Mouse (Mus musculus): ENCODE measurements around the gene Stk4. TPM values are rescaled to one million over a fixed set of nuclear protein-coding genes. Genes with fewer than 3 reads are reported as not detected.

Stk4 gene
- polyA plus RNA-seq, 1 experiment: 14.8 TPM

GRCm38 (mm10) chr2:164128576-164129411 is 58.7 kb downstream of the Stk4 start:
- H3K27me3 ChIP-seq (ENCODE audit: control insufficient read depth, insufficient read depth, low read length): no peaks in the 10 kb centered on the region
- no peaks in the 10 kb centered on the region for H3K4me1 ChIP-seq (ENCODE audit: control insufficient read depth, insufficient read depth, low read length)
- TF ChIP-seq CTCF (IDR thresholded peaks at IDR 0.05; ENCODE audit: control insufficient read depth, insufficient read depth, insufficient replicate concordance, low read depth, low read length) (no peak), POLR2A (IDR thresholded peaks at IDR 0.05; ENCODE audit: control insufficient read depth, low read depth, low read length) (no peak)
- no peaks in the 10 kb centered on the region; the same call in 1 of the 2 replicates for H3K36me3 ChIP-seq (ENCODE audit: control insufficient read depth, insufficient read depth, low read length)
- H3K27ac ChIP-seq (ENCODE audit: control insufficient read depth, insufficient read depth, low read depth, low read length): no peak overlapping the region
- no peak overlapping the region for H3K4me3 ChIP-seq (ENCODE audit: control insufficient read depth, low read depth, low read length)

GRCm38 (mm10) chr2:164131586-164131985 is 61.5 kb downstream of the Stk4 start:
- no peak overlapping the region for H3K27ac ChIP-seq (ENCODE audit: control insufficient read depth, insufficient read depth, low read depth, low read length)
- H3K4me1 ChIP-seq (ENCODE audit: control insufficient read depth, insufficient read depth, low read length): no peaks in the 10 kb centered on the region
- peaks cover 1% of the 10 kb centered on the region for H3K36me3 ChIP-seq (ENCODE audit: control insufficient read depth, insufficient read depth, low read length)
- H3K4me3 ChIP-seq (ENCODE audit: control insufficient read depth, low read depth, low read length): no peak overlapping the region
- no peaks in the 10 kb centered on the region for H3K27me3 ChIP-seq (ENCODE audit: control insufficient read depth, insufficient read depth, low read length)
- TF ChIP-seq POLR2A (IDR thresholded peaks at IDR 0.05; ENCODE audit: control insufficient read depth, low read depth, low read length) (no peak), CTCF (IDR thresholded peaks at IDR 0.05; ENCODE audit: control insufficient read depth, insufficient read depth, insufficient replicate concordance, low read depth, low read length) (no peak)

GRCm38 (mm10) chr2:164134563-164134962 is 64.4 kb downstream of the Stk4 start:
- Histone ChIP-seq H3K27me3 (ENCODE audit: control insufficient read depth, insufficient read depth, low read length) (no peaks in the 10 kb centered on the region), H3K4me3 (ENCODE audit: control insufficient read depth, low read depth, low read length) (peak overlapping the region; percentile 76), H3K36me3 (ENCODE audit: control insufficient read depth, insufficient read depth, low read length) (peaks cover 1% of the 10 kb centered on the region), H3K27ac (ENCODE audit: control insufficient read depth, insufficient read depth, low read depth, low read length) (no peak overlapping the region), H3K4me1 (ENCODE audit: control insufficient read depth, insufficient read depth, low read length) (no peaks in the 10 kb centered on the region)
- TF ChIP-seq CTCF (IDR thresholded peaks at IDR 0.05; ENCODE audit: control insufficient read depth, insufficient read depth, insufficient replicate concordance, low read depth, low read length): peak; percentile 42; the same call in 1 of the 2 replicates
- TF ChIP-seq POLR2A (IDR thresholded peaks at IDR 0.05; ENCODE audit: control insufficient read depth, low read depth, low read length): no peak

GRCm38 (mm10) chr2:164135367-164135766 is 65.2 kb downstream of the Stk4 start:
- Histone ChIP-seq H3K27me3 (ENCODE audit: control insufficient read depth, insufficient read depth, low read length) (no peaks in the 10 kb centered on the region), H3K27ac (ENCODE audit: control insufficient read depth, insufficient read depth, low read depth, low read length) (no peak overlapping the region), H3K4me3 (ENCODE audit: control insufficient read depth, low read depth, low read length) (no peak overlapping the region), H3K36me3 (ENCODE audit: control insufficient read depth, insufficient read depth, low read length) (peaks cover 1% of the 10 kb centered on the region), H3K4me1 (ENCODE audit: control insufficient read depth, insufficient read depth, low read length) (no peaks in the 10 kb centered on the region)
- TF ChIP-seq CTCF (IDR thresholded peaks at IDR 0.05; ENCODE audit: control insufficient read depth, insufficient read depth, insufficient replicate concordance, low read depth, low read length): no peak
- TF ChIP-seq POLR2A (IDR thresholded peaks at IDR 0.05; ENCODE audit: control insufficient read depth, low read depth, low read length): no peak

- TF ChIP-seq CTCF (IDR thresholded peaks at IDR 0.05; ENCODE audit: control insufficient read depth, insufficient read depth, insufficient replicate concordance, low read depth, low read length) (no peak), POLR2A (IDR thresholded peaks at IDR 0.05; ENCODE audit: control insufficient read depth, low read depth, low read length) (no peak)
- Histone ChIP-seq H3K36me3 (ENCODE audit: control insufficient read depth, insufficient read depth, low read length) (peaks cover 1% of the 10 kb centered on the region), H3K27ac (ENCODE audit: control insufficient read depth, insufficient read depth, low read depth, low read length) (no peak overlapping the region)
These were observed 66.3 kb downstream of the Stk4 start for GRCm38 (mm10) chr2:164136393-164136792.

GRCm38 (mm10) chr2:164137754-164138153 is 67.6 kb downstream of the Stk4 start:
- H3K27me3 ChIP-seq (ENCODE audit: control insufficient read depth, insufficient read depth, low read length): no peaks in the 10 kb centered on the region
- H3K36me3 ChIP-seq (ENCODE audit: control insufficient read depth, insufficient read depth, low read length): peaks cover 1% of the 10 kb centered on the region
- no peak overlapping the region for H3K27ac ChIP-seq (ENCODE audit: control insufficient read depth, insufficient read depth, low read depth, low read length)
- no peak overlapping the region for H3K4me3 ChIP-seq (ENCODE audit: control insufficient read depth, low read depth, low read length)
- TF ChIP-seq CTCF (IDR thresholded peaks at IDR 0.05; ENCODE audit: control insufficient read depth, insufficient read depth, insufficient replicate concordance, low read depth, low read length) (no peak), POLR2A (IDR thresholded peaks at IDR 0.05; ENCODE audit: control insufficient read depth, low read depth, low read length) (no peak)
- no peaks in the 10 kb centered on the region for H3K4me1 ChIP-seq (ENCODE audit: control insufficient read depth, insufficient read depth, low read length)

More at GRCm38 (mm10) chr2:164136393-164136792, 66.3 kb downstream of the Stk4 start:
- no peak overlapping the region for H3K4me3 ChIP-seq (ENCODE audit: control insufficient read depth, low read depth, low read length)
- H3K4me1 ChIP-seq (ENCODE audit: control insufficient read depth, insufficient read depth, low read length): no peaks in the 10 kb centered on the region
- no peaks in the 10 kb centered on the region for H3K27me3 ChIP-seq (ENCODE audit: control insufficient read depth, insufficient read depth, low read length)

GRCm38 (mm10) chr2:164142021-164142420 is 71.9 kb downstream of the Stk4 start:
- H3K27me3 ChIP-seq (ENCODE audit: control insufficient read depth, insufficient read depth, low read length): no peaks in the 10 kb centered on the region
- H3K4me3 ChIP-seq (ENCODE audit: control insufficient read depth, low read depth, low read length): no peak overlapping the region
- no peaks in the 10 kb centered on the region for H3K4me1 ChIP-seq (ENCODE audit: control insufficient read depth, insufficient read depth, low read length)
- no peak for TF ChIP-seq POLR2A (IDR thresholded peaks at IDR 0.05; ENCODE audit: control insufficient read depth, low read depth, low read length)
- TF ChIP-seq CTCF (IDR thresholded peaks at IDR 0.05; ENCODE audit: control insufficient read depth, insufficient read depth, insufficient replicate concordance, low read depth, low read length): no peak
- peak overlapping the region; percentile 49 for H3K27ac ChIP-seq (ENCODE audit: control insufficient read depth, insufficient read depth, low read depth, low read length)
- no peaks in the 10 kb centered on the region; the same call in 1 of the 2 replicates for H3K36me3 ChIP-seq (ENCODE audit: control insufficient read depth, insufficient read depth, low read length)

All from testis, adult 2 months (tissue).